Mouse (Mus musculus): ENCODE measurements around the gene Pbrm1.

Gene Pbrm1

GRCm38 (mm10) chr14:31132031-31132430, 113.1 kb downstream of the Pbrm1 start:
- peak; percentile 39 to 63 for DNase-seq (ENCODE audit: inconsistent age in 2 of 2, low spot score in 1 of 2)

GRCm38 (mm10) chr14:31132491-31132975, 113.6 kb downstream of the Pbrm1 start:
- no peak for DNase-seq (ENCODE audit: inconsistent age in 2 of 2, low spot score in 1 of 2)

GRCm38 (mm10) chr14:31133023-31133665, 114.2 kb downstream of the Pbrm1 start:
- no peak for DNase-seq (ENCODE audit: inconsistent age in 2 of 2, low spot score in 1 of 2)

- peak; percentile 44 to 60 for DNase-seq (ENCODE audit: inconsistent age in 2 of 2, low spot score in 1 of 2)
These were observed 115.4 kb downstream of the Pbrm1 start for GRCm38 (mm10) chr14:31134015-31135000.

GRCm38 (mm10) chr14:31135495-31136410, 116.8 kb downstream of the Pbrm1 start:
- DNase-seq (ENCODE audit: inconsistent age in 2 of 2, low spot score in 1 of 2) = no peak

- no peak for DNase-seq (ENCODE audit: inconsistent age in 2 of 2, low spot score in 1 of 2)
These were observed 117.7 kb downstream of the Pbrm1 start for GRCm38 (mm10) chr14:31136411-31137280.

GRCm38 (mm10) chr14:31137281-31137595, 118.3 kb downstream of the Pbrm1 start:
- DNase-seq (ENCODE audit: inconsistent age in 2 of 2, low spot score in 1 of 2) = no peak

- peak; percentile 41 to 58 for DNase-seq (ENCODE audit: inconsistent age in 2 of 2, low spot score in 1 of 2)
These were observed 118.9 kb downstream of the Pbrm1 start for GRCm38 (mm10) chr14:31137791-31138190.

GRCm38 (mm10) chr14:31138219-31138896, 119.4 kb downstream of the Pbrm1 start:
- no peak for DNase-seq (ENCODE audit: inconsistent age in 2 of 2, low spot score in 1 of 2)

- DNase-seq (ENCODE audit: inconsistent age in 2 of 2, low spot score in 1 of 2) = no peak
These were observed 120.0 kb downstream of the Pbrm1 start for GRCm38 (mm10) chr14:31138897-31139429.

GRCm38 (mm10) chr14:31139666-31140065, 120.7 kb downstream of the Pbrm1 start:
- no peak for DNase-seq (ENCODE audit: inconsistent age in 2 of 2, low spot score in 1 of 2)

GRCm38 (mm10) chr14:31140141-31140540, 121.2 kb downstream of the Pbrm1 start:
- DNase-seq (ENCODE audit: inconsistent age in 2 of 2, low spot score in 1 of 2) = no peak

GRCm38 (mm10) chr14:31141011-31141410, 122.1 kb downstream of the Pbrm1 start:
- DNase-seq (ENCODE audit: inconsistent age in 2 of 2, low spot score in 1 of 2) = no peak

- no peak for DNase-seq (ENCODE audit: inconsistent age in 2 of 2, low spot score in 1 of 2)
These were observed 126.8 kb downstream of the Pbrm1 start for GRCm38 (mm10) chr14:31145694-31146093.

GRCm38 (mm10) chr14:31160196-31161150, 141.5 kb downstream of the Pbrm1 start:
- DNase-seq (ENCODE audit: inconsistent age in 2 of 2, low spot score in 1 of 2) = no peak

- no peak for DNase-seq (ENCODE audit: inconsistent age in 2 of 2, low spot score in 1 of 2)
These were observed 142.3 kb downstream of the Pbrm1 start for GRCm38 (mm10) chr14:31161191-31161590.

- DNase-seq (ENCODE audit: inconsistent age in 2 of 2, low spot score in 1 of 2) = no peak
These were observed 142.7 kb downstream of the Pbrm1 start for GRCm38 (mm10) chr14:31161638-31162037.

GRCm38 (mm10) chr14:31164067-31164466, 145.1 kb downstream of the Pbrm1 start:
- DNase-seq (ENCODE audit: inconsistent age in 2 of 2, low spot score in 1 of 2) = no peak

All from adrenal gland, adult (tissue).